Mouse (Mus musculus) liver, adult (tissue): ENCODE measurements around the gene Lrrc28.

Experiments used
- GATA4 ChIP-seq: IDR thresholded peaks from 2 replicates; pipeline ENCODE4 v1.6.1; 2014; ENCODE audit warnings: mild to moderate bottlenecking, low read length; ENCODE audit not compliant: insufficient replicate concordance

Gene Lrrc28

DNA sequence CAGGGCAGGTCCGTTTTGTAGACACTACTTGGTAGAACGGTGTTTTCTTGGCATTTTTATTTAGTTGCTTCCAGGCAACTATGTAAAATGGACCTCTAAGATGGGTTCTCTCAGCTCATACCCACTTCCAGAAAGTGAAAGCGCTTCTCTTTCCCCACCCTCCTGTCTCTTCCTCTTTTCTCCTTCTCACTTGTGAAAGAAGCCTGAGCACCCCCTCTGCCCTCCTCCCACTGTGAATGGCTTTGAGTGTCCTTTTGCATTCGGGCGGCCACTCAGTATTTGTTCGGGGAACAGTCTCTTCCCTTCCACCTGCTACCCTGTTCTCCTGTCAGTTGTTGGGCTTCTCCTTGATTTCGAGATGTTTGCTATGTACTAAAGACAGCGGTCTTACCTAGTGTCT, 180.4 kb downstream of the Lrrc28 start:
- no peak for TF ChIP-seq GATA4

DNA sequence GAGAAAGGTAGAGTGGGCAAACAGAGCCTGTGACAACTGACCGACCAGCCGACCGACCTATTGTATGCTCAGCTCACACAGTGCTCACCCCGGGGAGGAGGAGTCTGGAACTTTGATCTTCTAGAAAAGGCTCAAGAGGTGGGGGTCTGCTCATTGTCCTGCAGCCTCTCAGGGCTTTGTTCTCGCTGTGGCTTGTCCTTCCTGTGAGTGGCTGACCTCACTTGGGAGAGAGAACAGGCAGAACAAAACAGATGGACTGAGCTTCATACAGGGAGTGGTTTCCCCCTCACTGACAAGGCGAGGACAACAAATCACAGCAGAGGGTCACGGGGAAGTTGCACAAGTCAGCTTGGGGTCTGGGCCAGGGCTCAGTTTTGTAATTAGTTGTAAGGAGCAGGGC, 181.5 kb downstream of the Lrrc28 start:
- peak; percentile 61; the same call in 1 of the 2 replicates for TF ChIP-seq GATA4
